Mouse (Mus musculus): ENCODE results near the gene Rpl19.

Gene Rpl19

DNA sequence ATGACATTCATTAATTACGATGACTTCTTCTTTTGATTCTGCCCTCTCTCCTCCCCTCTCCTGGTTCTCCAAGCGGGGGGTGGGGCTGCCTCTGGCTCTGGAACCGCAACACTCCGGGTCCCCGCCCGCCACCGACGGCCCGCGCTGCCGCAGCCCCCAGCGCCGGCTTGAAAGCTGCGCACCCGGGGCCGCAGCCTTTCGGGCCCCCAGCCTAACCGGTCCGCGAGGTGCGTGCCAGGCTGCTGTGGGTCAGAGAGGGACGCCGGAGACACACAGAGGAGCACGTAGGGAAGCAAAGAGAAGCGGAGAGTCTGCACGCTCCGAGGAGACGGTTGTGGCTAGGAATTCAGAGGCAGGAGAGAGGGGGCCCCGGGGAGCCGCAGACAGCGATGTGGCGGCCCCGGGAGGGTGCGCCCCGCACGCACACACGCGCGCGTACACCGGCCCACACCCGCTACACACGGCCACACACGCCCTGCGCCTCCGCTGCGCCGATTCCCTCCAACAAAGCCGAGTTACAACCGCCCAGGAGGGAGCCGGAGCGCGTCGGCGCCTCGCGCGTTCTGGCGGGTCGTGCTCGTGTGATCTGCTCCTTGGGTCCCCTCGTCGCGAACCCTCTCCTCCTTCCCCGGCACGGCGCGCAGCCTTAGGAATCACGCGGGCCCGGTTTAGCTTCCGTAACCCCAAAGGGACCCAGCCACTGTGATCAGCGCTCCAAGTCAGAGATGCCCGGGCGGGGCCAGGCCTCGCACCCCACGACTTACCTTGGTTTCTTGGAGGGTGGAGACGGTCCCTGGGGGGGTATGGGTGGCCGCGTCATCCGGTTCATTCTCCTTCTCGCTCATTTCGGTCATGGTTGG, 25.8 kb downstream of the Rpl19 start:
- DNase-seq (ENCODE audit: low read depth, low spot score): peak; percentile 49

DNA sequence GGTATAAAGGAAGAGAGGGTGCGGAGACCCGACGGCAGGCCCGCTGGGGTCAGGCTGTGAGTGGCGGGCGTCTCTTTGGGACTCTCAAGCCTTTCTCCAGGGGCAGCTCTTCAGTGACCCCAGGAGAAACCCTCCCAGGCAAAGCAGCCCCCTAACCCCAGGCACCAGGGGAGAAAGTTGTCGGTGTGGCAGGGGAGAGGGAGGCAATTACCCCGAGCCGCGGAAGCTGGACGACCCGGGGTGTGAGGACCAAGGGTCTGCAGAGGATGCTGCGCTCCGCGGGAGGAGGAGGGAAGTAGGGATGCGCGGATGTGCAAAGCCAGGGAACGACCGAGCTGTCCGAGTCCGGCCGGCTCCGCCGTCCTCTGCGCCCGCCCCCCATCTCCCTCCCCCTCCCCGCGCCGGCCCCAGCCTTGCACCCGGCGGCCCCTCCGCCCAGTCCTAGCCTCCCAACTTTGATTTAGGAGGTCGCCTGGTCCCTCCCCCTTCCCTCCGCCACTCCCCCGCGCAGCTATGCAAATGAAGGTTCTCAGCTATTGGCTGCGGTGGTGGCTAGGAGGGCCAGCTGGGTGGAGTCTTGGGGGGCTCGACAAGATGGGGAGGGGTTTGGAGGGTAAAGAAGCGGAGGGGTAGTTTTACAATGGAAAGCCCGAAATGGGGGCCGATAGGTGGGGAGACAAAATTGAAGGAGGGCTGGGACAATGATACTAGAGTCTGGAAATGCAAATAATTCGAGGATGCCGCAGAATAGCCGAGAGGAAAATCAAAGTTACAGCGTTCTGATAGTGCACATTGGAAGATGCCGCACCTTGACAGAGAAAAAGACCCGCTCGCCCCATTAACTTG, 26.7 kb downstream of the Rpl19 start, which contains the start of gene Stac2:
Gene Stac2, minus strand, starts transcription at position 474 of the 846 bp plus-strand sequence.
- DNase-seq (ENCODE audit: low read depth, low spot score): peak; percentile 39

DNA sequence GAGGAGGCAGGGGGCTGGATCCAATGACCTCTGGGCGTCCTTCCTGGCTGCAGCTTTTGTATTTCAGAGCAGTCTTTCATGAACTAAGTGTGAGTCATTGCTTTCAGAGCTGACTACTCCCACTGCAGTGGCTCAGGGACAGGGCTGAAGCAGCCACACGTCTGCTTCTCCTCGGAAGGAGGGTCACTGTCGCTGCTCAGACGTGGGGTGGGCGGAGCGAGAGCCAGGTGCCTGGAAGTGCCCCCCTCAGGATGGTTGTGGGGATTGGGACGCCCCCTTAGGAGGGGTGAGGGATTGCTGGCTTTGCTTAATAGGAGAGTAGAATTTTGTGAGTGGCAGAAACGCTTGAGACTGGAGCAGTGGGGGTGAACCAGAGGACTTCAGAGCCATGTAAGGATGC, 31.0 kb downstream of the Rpl19 start:
- no peak for DNase-seq (ENCODE audit: low read depth, low spot score)

DNA sequence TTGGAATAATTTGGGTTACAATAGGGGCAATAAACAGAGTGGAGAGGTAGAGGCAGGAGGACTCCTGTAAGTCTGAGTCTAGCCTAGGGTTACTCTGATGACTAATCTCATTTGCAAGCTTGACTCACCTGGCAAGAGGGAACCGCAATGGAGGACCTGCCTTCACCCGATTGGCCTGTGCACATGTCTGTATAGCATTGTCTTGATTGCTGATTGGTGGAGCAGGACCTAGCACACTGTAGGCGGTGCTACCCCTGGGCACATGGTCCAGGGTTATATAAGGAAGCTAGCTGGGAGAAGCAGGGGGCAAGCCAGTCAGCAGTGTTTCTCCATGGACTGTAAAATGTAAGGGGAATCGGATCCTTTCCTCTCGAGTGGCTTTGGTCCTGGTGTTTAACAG, 31.5 kb downstream of the Rpl19 start:
- peak; percentile 39 for DNase-seq (ENCODE audit: low read depth, low spot score)

DNA sequence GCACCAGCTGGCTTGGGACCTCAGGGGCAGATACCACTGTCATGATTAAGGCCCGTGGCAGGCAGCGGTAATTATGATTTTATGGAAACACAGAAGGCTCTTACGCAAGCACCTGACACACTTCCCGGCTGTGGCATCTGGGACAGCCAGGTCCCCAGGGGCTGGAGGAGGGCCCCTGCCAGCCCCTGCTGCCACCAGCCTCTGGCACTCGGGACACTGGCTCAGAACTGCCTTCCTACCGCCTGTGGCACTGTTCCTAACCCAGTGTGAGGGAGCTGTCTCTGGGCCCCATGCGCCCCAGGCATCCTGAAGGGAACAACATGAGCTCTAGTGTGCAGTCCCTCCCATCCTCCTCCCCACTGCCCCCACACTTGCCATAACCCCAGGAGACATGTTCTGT, 33.2 kb downstream of the Rpl19 start:
- no peak for DNase-seq (ENCODE audit: low read depth, low spot score)

DNA sequence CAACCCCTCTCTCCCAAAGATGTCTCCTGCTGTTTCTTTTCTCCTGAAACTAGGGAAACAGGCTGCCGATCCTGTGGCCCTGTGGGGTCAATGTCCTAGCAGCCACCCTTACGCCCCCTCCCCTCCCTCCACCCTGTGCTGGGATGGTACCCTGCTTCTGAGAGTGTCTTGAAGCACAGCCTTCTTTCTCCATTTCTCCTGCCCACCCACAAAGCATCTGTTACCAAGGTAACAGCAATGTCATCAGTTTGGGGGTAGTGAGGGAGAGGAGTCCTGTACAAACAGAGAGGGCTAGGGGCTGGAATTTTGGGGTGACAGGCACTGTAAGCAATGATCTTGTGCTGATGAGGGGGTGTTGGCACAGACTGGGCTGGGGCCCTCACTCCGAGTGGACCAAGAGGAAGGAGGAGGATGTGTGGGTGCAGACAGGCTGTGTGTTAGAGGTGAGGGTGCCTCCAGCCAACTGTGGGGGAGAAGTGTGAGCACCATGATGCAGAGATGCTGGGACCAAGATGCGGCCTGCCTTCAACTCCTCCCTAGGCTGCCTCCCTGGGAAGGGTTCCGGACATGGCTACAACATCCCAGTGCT, 33.7 kb downstream of the Rpl19 start:
- no peak for DNase-seq (ENCODE audit: low read depth, low spot score)

DNA sequence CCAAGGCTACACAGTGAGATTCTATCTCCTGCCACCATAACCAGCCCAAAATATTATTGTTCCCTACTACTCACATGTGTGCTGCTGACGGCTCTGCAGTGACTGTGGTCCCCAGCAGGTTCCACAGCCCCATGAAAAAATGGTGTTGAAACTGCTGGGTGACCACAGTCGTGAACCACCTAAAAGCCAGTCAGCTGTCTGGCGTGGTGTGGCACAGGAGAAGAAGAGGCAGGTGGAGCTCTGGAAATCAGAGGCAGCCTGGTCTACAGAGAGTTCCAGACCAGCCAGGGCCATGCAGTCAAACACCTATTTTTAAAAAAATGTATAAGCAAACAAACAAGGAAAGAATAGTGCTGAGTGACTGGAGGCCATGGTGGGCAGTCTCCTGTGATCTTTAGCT, 34.9 kb downstream of the Rpl19 start:
- no peak for DNase-seq (ENCODE audit: low read depth, low spot score)

DNA sequence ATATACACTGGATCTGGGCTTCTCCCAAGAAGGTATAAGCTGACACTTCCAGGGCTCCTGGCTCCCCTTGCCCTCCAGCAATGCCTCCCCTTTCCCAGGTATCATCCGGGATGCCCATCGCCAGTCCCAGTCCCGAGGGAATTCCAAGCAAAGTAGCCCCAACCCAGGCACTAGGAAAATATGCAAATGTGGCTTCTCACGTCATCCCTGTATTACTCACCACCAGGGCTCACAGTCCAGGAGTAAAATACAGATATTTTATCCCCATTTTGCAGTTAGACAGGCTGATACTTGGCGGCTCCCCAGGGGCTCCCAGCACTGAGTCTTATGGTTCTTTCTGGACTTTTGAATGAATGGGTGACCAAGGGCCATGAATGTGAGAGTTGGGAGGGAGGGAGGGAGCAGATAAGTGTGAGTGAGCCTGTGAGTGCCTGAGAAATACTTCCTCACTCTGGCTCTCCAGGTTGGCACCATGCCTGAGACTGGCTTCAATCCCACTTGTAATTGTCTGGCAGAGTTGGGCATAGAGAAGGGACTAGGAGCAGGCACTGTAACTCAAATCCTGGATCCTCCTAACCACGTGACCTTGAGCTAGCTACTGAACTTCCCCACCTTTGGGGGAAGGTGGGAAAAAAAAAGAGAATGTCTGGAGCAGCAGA, 35.5 kb downstream of the Rpl19 start:
- no peak for DNase-seq (ENCODE audit: low read depth, low spot score)

DNA sequence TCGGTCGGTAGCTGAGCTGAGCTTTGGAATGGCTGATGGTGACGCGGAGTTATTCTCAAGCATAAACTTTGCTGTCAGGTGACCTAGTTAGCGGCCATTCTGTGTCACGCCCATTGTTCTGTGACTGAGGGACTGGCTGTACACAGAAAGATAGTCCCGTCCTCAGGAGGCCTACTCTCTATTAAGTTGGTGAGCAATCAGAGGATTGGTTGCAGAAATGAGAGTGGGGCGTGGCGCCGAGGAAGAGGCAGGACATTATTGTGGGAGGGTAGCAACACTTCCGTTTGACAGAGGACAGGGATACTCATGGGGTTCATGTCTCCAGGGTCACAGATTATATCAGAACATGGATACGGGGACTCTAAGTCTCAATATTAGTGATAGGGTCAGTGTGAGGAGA, 39.7 kb downstream of the Rpl19 start:
- no peak for DNase-seq (ENCODE audit: low read depth, low spot score)

DNA sequence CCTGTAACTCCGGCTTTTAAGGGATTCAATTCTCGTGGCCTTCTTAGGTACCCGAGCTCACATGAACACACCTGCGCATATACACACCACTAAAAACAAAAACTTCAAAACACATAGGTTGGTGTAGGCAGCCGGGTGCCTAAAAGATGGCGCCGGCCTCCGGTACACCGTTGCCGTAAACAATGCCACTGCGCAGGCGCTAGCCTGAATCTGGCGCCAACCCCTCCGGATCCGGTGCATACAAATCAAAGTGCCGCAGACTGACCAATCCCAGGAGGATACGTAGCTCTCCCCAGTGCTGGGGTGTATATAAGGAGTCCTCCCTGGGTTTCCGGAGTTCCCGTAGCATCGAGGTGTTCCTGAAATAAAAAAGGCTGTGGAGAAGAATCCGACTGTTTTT, 40.7 kb downstream of the Rpl19 start:
- no peak for DNase-seq (ENCODE audit: low read depth, low spot score)

DNA sequence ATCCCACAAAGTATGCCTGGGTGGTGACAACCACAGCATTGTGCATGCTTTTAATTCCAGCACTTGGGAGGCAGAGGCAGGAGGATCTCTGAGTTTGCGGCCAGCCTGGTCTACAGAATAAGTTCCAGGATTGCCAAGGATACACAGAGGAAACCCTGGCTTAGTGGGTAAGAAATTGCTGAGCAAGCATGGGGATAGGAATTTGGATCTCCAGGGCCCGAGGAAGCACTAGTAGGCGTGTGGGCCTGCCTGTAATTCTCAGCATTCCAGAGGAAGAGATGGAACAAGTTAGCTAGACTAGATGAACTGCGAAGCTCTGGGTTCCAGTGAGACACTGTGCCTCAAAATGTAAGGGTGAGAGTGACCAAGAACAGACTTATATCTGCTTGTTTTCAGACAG, 46.9 kb downstream of the Rpl19 start:
- no peak for DNase-seq (ENCODE audit: low read depth, low spot score)

DNA sequence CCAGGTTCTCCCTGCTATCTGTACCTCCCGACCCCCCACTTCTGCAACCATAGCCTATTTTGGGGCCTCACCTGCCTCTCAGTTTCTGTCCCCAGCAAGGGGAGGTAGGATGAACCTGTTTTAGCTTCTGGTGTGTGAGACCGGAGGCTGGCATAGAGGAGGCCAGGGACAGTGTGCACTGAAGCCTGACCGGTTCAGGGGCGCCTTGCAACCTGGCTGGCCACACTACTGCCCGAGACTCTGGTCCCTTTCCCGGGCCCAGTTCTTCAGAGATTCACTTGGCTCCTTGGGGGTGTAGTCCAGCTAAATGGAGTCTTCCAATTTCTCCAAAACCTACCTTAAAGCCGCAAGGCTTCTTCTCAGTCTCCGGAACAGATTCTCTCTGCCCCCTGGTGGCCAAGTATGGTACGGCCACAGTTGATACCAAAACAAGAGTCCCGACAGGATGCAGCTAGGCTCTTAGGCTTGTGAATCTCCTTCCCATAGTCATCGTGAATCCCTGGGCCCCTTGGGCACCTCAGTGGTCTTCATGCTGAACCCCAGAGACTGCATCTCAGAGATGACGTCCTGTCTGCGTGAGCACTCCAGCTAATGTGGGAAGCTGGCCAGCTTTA, 48.8 kb downstream of the Rpl19 start:
- DNase-seq (ENCODE audit: low read depth, low spot score): peak; percentile 91

DNA sequence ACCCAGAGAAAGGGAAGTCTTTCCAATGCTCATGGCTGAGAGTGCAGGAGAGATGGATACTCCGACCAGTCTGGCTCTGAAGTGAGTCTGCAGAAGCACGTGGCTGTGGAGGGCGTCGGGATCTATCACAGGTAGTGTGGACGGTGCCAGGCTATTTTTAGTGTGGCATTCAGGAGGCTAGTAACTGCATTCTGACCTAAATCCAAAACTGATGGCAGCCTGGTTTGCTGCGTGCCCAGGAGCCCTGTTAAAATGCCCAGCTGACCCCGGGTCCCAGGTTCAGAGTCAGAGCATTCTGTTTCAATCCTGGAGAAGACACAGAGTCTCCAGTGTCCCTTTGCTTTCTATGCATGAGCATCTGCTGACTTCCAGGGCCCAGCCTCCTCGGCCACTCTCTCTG, 50.6 kb downstream of the Rpl19 start:
- no peak for DNase-seq (ENCODE audit: low read depth, low spot score)
